Mouse (Mus musculus): ENCODE results near the gene Npm3. TPM values are rescaled to one million over a fixed set of nuclear protein-coding genes. Genes with fewer than 3 reads are reported as not detected.

The Npm3 gene
- total RNA-seq (2015; ENCODE audit: low replicate concordance) (5.4 and 6.8 TPM in 2 replicates), total RNA-seq (2017; ENCODE audit: low replicate concordance) (1.1 and 16.3 TPM in 2 replicates)

DNA sequence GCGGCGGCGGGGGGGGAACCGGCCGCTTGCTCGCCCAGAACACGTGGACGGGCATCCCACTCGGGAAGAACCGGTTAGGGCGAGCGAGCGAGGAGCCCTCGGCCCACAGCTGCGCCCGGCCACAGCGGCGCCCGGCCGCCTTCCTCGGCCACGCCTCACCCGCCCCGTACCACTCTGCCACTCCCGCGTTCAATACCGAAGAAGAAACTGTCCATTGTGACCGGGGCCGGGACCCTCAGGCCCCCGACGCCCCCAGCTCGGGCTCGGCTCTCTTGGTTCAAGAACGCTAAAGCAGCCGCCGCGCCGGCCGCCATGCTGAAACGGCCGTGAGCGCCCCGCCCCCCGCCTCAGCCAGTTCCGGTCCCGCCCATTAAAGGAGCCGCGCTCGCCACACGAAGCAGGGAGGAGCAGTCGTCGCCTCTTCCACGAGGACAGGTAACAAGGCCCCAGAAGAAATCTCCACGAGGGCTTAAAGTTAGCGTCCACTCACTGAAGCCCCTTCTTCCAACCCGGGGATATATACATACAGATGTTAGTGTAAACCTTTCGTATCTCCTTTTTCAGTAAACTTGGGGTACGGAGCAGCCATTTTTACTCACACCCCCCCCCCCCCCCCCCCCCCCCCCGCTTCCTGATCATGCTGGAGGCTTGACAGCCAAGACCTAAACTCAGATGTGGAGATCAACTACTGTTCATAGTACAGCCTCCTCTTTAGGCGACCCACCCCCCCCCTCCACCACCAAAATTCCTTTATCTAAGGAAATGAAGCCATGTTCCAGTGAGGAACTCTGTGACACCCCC lies at the start of gene Npm3:
Gene Npm3, minus strand, starts transcription at position 349 of the 801 bp plus-strand sequence.
- ATAC-seq (replicated peaks; ENCODE audit: low FRiP score, poor library complexity, severe bottlenecking), result peak; percentile 84

DNA sequence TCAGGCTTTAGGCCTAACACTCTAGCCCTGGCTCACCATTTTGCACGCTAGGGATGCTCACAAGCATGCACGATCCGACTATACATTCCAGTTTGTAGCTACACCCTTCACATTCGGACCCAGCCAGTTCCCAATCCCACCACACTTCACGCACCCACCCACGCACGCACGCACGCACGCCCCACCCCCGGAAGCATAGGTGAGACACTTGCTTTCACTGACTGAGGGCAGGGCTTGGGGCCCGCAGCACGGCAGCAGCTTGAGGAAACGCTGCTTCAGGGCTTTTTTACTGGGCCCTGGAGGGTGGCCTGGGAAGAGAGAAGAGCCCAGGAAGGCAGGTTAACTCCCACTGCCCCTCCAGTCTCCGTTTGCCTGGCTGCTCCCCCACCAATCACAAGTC lies 47.5 kb upstream of the Npm3 start:
- no peak for ATAC-seq (replicated peaks; ENCODE audit: low FRiP score, poor library complexity, severe bottlenecking)

DNA sequence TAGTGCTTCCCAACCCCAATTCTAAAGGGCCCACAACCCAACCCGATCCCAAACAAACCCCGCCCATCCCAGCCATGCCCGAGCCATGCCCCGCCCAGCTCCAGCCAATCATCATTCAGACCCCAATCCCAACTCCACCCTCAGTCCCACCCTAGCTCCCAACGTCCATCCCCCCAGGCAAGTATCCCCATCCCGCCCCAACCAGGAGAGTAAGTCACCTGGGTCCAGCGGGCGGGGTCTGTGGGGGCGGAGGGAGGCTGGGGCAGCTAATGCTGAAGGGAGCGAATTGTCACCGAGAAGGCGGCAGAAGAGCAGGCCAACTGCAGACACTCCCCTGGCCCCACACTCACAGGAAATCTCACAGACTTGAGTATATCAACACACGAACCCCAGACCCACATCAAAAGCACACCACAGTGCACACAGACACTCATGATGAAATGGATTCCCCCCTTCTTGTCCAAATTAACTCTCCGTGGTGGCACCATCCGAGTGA lies 46.7 kb upstream of the Npm3 start:
- no peak for ATAC-seq (replicated peaks; ENCODE audit: low FRiP score, poor library complexity, severe bottlenecking)

DNA sequence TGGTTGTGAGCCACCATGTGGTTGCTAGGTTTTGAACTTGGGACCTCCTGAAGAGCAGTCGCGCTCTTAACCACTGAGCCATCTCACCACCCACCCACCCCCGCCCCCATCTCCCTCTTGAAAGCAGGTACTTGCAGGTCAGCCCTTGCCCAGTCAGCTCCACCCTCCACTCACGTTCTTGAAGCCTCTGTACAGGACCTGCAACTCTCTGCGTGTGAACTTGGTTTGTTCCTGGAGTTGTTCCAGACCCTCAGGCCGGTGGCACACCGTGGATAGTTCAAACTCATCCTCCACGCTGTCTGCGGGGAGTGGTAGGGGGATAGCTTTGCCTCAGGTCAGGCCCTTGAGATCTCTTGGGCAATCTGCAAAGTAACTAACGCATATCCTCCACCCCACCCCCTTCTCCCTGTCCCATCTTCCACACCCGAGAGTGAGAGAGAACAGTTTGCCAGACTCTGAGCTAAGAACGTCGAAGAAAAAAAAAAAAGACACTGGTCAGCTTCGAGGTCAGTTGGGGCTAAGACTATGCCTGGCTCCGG lies 46.1 kb upstream of the Npm3 start:
- ATAC-seq (replicated peaks; ENCODE audit: low FRiP score, poor library complexity, severe bottlenecking), result no peak

DNA sequence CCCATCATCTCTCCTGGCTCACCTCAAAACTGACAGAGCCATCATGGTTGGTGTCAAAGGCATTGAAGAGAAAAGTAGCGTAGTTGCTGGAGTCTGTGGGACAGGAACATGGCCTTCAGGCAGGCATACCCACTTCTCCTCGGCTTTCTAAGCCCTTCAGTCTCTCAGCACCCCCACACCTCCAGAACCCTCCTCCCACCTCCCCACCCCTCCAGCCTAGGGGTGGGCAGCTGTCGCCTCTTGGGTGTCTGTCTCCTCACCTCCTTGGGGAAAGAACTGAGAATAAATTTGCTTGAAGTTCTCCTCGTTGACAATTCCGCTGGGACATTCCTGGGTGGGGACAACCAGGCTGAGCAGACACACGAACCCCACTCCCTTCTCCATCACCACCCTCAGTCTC lies 45.3 kb upstream of the Npm3 start:
- ATAC-seq (replicated peaks; ENCODE audit: low FRiP score, poor library complexity, severe bottlenecking), result no peak

DNA sequence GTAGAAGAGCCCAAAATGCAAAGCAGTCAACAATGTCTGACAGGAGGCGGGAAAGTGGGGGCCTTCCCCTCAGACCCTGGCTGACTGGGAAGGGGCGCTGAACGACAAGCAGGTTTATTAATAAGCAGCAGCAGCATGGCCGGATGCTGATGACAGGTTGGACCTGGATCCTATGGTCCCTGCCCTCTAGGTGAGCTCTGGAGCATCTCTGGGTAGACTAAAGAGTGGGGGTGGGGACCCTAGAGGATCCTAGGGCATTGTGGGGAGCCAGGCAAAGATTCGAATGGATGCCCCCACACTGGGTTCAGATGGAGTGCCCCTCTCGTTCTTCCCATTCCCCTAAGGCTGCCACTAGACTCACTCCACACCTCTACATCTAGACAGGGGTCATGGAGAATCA lies 43.0 kb upstream of the Npm3 start:
- ATAC-seq (replicated peaks; ENCODE audit: low FRiP score, poor library complexity, severe bottlenecking), result no peak

DNA sequence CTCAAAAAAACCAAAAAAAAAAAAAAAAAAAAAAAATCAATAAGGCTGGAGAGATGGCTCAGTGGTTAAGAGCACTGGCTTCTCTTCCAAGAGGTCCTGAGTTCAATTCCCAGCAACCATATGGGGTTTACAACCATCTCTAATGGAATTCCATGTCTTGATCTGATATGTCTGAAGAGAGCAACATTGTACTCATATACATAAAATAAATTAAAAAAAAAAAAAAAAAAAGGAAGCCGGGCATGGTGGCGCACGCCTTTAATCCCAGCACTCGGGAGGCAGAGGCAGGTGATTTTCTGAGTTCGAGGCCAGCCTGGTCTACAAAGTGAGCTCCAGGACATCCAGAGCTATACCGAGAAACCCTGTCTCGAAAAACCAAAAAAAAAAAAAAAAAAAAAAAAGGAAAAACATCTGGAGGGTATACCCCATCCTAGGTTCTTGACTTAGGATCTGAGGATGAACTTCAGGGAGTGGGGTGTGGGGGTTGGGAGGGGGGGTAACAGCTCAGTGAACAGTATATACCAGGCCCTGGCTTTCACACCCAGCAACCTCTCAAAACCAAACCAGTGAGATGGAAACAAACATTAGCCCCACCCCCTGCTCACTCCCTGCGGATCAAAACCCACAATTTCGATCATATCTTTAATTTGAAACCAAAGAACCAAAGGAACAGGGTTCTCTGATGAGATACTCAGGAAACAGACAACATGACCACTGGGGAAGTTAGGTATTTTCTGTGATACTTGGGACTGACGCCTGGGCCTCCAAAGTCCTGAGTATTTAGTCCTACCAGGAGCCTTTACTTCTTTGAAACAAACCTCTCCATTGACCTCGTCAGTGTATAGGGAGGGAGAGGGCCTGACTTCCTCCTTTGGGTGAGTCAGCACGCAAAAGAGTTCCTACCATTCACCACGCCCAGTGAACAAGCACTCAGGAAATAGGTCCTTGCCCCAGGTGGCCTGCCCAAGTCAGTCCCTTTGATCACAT lies 40.8 kb upstream of the Npm3 start:
- ATAC-seq (replicated peaks; ENCODE audit: low FRiP score, poor library complexity, severe bottlenecking), result peak; percentile 99

DNA sequence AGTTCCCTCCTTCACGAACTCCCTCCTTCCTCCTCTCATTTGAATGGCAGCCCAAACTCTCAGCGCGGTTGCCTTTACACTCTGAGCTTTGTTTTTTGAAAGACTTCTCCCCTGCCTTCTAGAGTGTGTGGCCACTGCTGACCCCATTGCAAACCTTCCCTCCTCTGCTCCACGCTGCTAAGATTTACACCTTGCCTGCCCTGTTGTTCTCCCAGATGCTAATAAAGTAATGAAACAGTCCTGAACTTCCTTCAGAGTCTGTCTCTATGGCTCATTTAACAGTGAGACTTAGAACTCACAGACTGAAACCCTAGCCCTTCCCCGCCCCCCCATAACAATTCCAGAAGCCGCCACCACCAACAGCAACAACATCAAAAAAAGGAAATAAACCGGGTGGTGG lies 40.0 kb upstream of the Npm3 start:
- no peak for ATAC-seq (replicated peaks; ENCODE audit: low FRiP score, poor library complexity, severe bottlenecking)

DNA sequence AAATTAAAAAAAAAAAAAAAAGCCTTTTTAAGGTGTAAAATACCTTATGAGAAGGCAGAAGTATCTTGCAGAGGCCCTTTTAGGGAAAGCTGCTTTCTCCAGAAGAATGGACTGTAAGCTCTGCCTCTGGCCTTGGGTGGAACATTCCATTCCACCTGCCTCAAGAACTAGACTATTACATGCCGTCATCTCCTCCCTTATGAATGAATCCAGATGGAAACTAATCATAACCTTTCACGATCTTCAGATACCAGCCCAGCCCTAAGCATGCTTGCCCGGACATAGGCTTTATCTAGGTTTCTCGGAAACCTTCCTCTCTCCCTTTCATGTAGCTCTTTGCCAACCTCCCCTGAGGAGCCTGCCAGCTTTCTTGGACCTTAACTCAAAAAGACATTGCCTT lies 38.9 kb upstream of the Npm3 start:
- ATAC-seq (replicated peaks; ENCODE audit: low FRiP score, poor library complexity, severe bottlenecking), result no peak

DNA sequence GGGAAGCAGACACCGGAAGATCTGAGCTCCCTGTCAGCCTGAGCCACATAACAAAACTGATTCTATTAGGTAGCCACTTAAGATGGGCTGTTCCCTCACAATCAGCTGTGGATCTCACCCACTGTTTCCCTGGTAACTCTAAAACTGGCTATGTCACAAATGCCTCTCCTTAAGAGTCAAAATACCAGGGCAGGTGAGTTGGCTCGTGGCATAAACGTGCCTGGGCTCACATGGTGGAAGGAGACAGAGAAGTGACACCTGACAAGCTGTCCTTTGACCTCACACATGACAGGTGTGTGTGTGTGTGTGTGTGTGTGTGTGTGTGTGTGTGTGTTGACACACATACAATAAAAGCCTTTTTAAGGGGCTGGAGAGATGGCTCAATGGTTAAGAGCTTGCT lies 38.1 kb upstream of the Npm3 start:
- no peak for ATAC-seq (replicated peaks; ENCODE audit: low FRiP score, poor library complexity, severe bottlenecking)

DNA sequence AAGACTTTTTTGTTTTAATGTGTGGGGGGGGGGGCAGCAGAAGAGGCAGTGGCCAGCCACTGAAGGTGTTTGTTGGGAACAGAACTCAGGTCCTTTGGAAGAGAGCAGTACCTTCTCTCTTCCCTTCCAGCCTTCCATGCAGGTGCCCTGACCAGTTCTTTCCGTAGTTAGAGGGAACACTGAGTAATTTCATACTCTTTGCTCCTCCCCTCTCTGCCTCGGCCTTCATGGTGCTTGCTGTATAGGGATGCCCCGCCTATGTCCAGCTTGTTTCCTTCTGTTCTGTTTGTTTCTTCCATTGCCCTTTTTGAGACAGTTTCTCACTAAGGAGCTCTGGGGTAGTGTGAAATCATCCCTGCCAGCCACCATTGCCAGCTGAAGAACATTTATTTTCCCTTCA lies 36.1 kb upstream of the Npm3 start:
- no peak for ATAC-seq (replicated peaks; ENCODE audit: low FRiP score, poor library complexity, severe bottlenecking)

DNA sequence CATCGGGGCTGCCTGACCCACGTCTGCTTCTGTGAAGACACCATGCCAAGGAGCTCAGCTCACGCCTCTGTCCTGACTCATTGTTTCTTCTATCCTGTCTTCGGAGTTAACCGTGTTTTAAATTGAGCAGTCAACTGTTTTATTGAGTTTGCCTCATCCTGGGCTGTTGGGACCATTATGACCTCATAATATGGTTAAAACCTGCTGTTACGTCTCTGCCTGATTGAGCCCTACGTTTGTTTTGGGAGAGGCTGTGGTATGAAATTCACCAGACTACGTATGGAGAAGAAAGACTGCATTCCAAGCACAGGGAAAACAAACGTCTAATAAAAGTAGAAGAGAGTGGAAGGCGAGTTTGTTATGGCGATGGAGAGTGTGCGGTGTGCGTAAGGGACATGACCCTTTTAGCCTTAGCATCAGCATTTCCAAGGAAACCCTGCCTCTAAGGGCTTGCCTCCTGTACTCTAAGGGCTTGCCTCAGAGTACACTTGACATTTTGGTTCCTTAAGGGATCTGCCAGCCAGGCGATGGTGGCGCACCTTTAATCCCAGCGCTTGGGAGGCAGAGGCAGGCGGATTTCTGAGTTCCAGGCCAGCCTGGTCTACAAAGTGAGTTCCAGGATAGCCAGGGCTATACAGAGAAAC lies 34.7 kb upstream of the Npm3 start:
- ATAC-seq (replicated peaks; ENCODE audit: low FRiP score, poor library complexity, severe bottlenecking), result peak; percentile 40

DNA sequence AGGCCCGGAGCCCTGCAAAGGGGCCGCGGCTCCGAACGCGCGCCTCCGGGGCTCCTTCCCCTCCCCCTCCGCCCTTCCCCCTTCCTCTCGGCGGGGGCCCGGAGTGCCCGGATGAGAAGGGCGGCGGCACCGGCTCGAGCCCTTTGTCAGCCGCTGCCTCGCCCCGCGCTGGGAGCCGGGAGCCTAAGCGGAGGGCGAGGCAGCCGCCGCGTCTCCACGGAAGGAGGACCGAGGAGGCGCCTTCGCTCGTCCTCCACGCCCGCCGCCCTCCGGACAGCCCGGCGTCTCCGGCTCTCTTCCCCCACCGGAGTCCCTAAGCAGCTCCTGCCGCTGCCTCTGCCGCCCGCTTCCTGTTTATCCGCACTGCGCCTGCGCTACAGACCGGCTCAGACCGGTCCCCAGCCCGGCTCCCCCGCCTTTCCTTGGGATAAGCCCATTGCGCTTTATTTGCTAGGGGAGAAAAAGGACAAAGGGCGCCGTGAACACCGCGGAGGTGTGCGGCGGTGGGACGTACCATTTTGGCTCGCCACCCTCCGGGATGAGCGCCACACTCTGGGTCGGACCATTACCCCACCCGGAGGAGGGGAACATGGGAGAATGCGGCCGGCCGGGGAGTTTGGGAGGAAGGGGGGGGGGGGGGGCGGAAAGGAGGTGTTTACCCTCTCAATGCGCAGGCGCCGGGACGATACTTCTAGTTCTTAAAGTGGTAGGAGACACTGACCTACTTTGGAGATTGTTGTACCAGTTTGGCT lies 34.0 kb upstream of the Npm3 start, which contains the start of gene Mgea5:
Gene Mgea5, minus strand, starts transcription at position 657 of the 752 bp plus-strand sequence.
- ATAC-seq (replicated peaks; ENCODE audit: low FRiP score, poor library complexity, severe bottlenecking), result peak; percentile 92

DNA sequence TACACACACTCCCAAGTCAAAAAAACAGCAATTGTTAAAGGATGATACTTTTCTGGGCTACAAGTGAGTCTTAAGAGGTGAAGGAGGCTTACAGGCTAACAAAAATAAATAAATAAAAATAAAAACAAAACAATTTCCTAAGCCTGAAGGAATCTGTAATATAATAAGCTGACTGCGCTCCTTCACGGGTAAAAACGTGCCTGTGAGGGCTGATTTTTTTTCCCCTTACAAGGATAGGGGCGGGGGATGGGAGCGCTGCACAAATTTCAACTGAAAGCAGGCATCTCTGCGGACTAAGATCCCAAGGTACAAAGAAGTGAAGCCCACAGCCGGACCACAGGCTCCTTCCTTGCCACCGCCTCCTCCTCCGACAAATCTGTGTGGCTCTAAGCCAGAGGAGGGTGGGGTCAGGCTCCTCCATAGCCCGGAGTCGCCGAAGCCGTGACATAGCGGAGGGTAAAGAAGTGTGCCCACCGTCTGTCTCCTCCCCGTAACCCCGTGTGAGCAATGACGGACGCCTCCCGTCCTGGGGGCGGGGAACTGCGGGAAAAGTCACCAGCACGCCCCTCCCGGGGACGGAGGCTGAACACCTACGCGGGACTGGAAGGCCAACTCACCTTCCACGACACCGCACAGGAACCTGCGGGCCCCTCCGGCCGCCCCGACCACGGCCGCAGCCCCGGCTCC lies 33.1 kb upstream of the Npm3 start:
- ATAC-seq (replicated peaks; ENCODE audit: low FRiP score, poor library complexity, severe bottlenecking), result peak; percentile 57

DNA sequence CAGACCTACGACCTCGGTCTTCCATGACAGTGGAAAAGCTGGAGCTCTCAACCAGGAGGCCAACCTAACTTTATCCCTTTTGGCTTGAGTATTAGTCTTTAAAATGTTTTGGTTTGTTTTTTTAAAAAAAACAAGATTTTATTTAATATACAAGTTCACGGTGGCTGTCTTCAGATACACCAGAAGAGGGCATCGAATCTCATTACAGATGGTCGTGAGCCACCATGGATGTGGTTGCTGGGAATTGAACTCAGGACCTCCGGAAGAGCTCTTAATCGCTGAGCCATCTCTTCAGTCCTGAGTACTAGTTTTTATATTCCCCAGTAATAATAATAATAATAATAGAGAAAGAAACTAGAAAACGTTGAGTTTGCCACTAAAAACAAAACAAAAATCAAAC lies 32.3 kb upstream of the Npm3 start:
- ATAC-seq (replicated peaks; ENCODE audit: low FRiP score, poor library complexity, severe bottlenecking), result no peak

DNA sequence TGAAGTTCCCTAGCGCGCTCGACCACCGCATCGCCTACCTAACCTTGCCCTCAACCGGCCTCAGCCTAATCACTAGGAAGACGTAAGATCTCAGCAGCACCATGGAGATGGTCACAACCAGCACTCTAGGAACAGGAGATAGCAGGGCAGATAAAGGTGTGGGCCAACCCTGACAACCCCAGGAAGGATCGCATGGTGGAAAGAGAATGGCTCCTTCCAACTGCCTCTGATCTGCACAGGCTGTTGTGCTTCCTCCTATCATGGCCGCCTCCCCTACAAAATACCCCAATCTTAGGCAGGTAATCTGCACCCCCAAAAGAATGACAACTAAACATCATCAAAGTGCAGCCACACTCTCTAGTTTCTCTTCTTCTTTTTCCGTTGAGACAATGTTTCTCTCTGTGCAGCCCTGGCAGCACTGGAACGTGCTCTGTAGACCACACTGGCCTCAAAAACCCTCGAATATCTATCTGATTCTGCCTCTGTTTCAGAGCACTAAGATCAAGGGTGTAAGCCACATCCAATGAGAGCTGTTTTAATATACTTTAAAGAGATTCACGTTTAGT lies 31.0 kb upstream of the Npm3 start:
- ATAC-seq (replicated peaks; ENCODE audit: low FRiP score, poor library complexity, severe bottlenecking), result no peak

DNA sequence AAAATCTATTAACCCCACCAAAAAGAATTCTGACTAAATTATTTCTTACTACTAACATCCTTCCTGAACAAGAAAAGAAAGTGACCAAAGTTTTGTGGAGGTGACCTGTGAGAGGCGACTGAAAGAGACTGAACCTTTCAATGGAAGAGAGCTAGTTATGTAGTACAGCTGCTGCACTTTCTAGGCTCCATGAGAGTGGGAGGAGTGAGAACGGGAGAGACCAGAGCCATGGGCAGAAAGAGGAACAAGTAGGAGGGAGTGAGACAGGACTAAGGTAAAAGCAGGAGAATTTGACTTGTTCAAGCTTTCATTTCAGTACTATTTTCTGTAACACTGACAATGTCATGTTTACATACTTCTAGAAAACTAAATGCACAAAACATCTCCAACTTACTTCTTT lies 26.1 kb upstream of the Npm3 start:
- ATAC-seq (replicated peaks; ENCODE audit: low FRiP score, poor library complexity, severe bottlenecking), result no peak

DNA sequence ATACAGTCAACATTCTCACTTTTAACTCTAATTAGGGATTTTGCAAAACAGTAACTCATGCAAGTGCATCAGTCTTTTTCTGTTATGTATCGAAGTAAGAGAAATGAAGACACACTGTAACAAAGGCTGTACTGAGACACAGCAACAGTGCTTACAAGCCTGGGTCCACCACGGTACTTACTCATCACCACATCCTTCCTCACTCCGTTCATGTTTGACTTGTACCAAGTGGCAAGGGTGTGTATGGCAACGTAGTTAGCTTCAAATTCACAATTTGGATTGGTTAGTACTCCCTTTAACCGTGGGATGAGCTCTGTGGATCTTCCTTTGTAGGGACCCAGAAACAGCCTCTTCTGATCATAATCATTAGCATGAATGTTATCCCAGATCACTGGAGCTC lies 22.1 kb upstream of the Npm3 start:
- ATAC-seq (replicated peaks; ENCODE audit: low FRiP score, poor library complexity, severe bottlenecking), result no peak
